Mouse (Mus musculus): Measurements from ENCODE around the gene 9330161L09Rik.

GRCm38 (mm10) chr12:103389982-103390381 is 17.6 kb downstream of the 9330161L09Rik start:
- TF ChIP-seq CTCF (IDR thresholded peaks at IDR 0.05; ENCODE audit: low read depth) = no peak
- no peak for TF ChIP-seq EP300 (IDR thresholded peaks at IDR 0.05; ENCODE audit: low read depth)

All from liver, embryonic 14.5 days (tissue).